Mouse (Mus musculus): Measurements from ENCODE around the gene Cst10. TPM values are rescaled to one million over a fixed set of nuclear protein-coding genes. Genes with fewer than 3 reads are reported as not detected.

The Cst10 gene
- not detected in 2 replicates for polyA plus RNA-seq (2012; ENCODE audit: insufficient read depth, insufficient read length, missing spikeins)

DNA sequence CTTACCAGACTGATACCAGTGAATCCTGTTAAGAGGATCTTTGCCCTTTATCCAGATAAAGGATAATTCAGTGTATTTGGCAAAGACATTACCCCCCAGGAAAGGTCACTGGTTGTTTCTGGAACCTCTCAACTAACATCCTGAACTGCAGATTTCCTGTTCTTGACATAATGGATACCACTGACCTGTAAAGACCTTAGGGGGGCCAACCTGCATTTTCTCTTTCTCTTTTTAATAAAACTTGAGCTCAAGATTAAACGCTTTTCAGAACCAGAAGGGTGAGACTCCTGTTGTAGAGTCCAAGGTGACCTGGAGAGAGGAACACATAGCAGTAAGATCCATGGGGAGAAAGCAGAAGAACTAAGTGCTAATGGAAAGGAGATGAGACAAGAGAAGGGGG is at the start of gene Cst10:
Gene Cst10 (plus strand): TSS at position 301 of the 400 bp plus-strand sequence.
- Histone ChIP-seq H3K27ac (replicated peaks; ENCODE audit: low read depth, low read length) (no peak within 1 kb of the TSS), H3K4me1 (ENCODE audit: control insufficient read depth, insufficient read depth, insufficient read length, low read length) (no peaks in the 10 kb centered on the region), H3K4me3 (ENCODE audit: insufficient read depth, low read depth, low read length) (no peak within 1 kb of the TSS)

GRCm38 (mm10) chr2:149392951-149393350 is 11.9 kb upstream of the Cst10 start:
- Histone ChIP-seq H3K4me1 (ENCODE audit: control insufficient read depth, insufficient read depth, insufficient read length, low read length) (no peaks in the 10 kb centered on the region), H3K27ac (replicated peaks; ENCODE audit: low read depth, low read length) (no peak overlapping the region), H3K4me3 (ENCODE audit: insufficient read depth, low read depth, low read length) (no peak overlapping the region)

GRCm38 (mm10) chr2:149422564-149422963 is 17.7 kb downstream of the Cst10 start:
- no peaks in the 10 kb centered on the region for H3K4me1 ChIP-seq (ENCODE audit: control insufficient read depth, insufficient read depth, insufficient read length, low read length)
- H3K27ac ChIP-seq (replicated peaks; ENCODE audit: low read depth, low read length) = no peak overlapping the region
- H3K4me3 ChIP-seq (ENCODE audit: insufficient read depth, low read depth, low read length) = no peak overlapping the region

All from brown adipose tissue, adult 24 weeks (tissue).